Mouse (Mus musculus) forebrain, embryonic 15.5 days (tissue): Measurements from ENCODE around the gene Snx29. TPM values are rescaled to one million over a fixed set of nuclear protein-coding genes. Genes with fewer than 3 reads are reported as not detected.
"Not testable (repeated sequence)": the region's sequence is repeated elsewhere in the genome, so short reads cannot be mapped to it uniquely, and the experiment has no call there.

ENCODE experiments used
- ATAC-seq: fragments of 200-750 bp; cut with Nextera tagmentation; replicated peaks from 2 replicates; pipeline ENCODE4 v1.8.0; 2017; ENCODE audit warnings: mild to moderate bottlenecking, moderate TSS enrichment, moderate library complexity
- H3K27ac ChIP-seq: fragments of 300-500 bp; sonication (generic); replicated peaks from 2 replicates; pipeline ENCODE4 v1.5.1; 2015; ENCODE audit warnings: mild to moderate bottlenecking, inconsistent platforms
- H3K27me3 ChIP-seq: fragments of 300-500 bp; sonication (generic); 2 replicates; pipeline ENCODE4 v1.6.1; 2015; ENCODE audit warnings: inconsistent platforms
- H3K36me3 ChIP-seq: fragments of 300-500 bp; sonication (generic); 2 replicates; pipeline ENCODE4 v1.6.1; 2015; ENCODE audit warnings: mild to moderate bottlenecking, inconsistent platforms
- H3K4me1 ChIP-seq: fragments of 300-500 bp; sonication (generic); 2 replicates; pipeline ENCODE4 v1.6.1; 2015; ENCODE audit warnings: inconsistent platforms
- H3K4me2 ChIP-seq: fragments of 300-500 bp; sonication (generic); replicated peaks from 2 replicates; pipeline ENCODE4 v1.6.1; 2015; ENCODE audit warnings: mild to moderate bottlenecking, inconsistent platforms
- H3K4me3 ChIP-seq: fragments of 300-500 bp; sonication (generic); 2 replicates; pipeline ENCODE4 v1.5.1; 2015; ENCODE audit warnings: mild to moderate bottlenecking, inconsistent platforms
- H3K9ac ChIP-seq: fragments of 300-500 bp; sonication (generic); replicated peaks from 2 replicates; pipeline ENCODE4 v1.6.1; 2015; ENCODE audit warnings: mild to moderate bottlenecking, inconsistent platforms
- H3K9me3 ChIP-seq: fragments of 300-500 bp; sonication (generic); 2 replicates; pipeline ENCODE4 v1.6.1; 2016; ENCODE audit warnings: inconsistent platforms
- WGBS: fragments of 180-500 bp; shearing (Covaris S2); methylation state at CpG from one replicate; pipeline ENCODE4 v1.1.7; 2015; ENCODE audit warnings: mixed read lengths; 5-methylcytosine and 5-hydroxymethylcytosine counted together
- polyA plus RNA-seq: library from polyadenylated mRNA; unstranded; fragments of >200 nt; fragmentation: Nextera tagmentation; extraction: Ambion mirVana; gene quantifications from 2 replicates; pipeline ENCODE4 v1.2.1, GENCODE M21; 2015

Gene Snx29
- polyA plus RNA-seq, 1 experiment from 2014 or later, result 14.1 TPM

- peaks cover 11% of the 10 kb centered on the region for H3K4me1 ChIP-seq
- no peak overlapping the region for H3K27ac ChIP-seq
- no peak for ATAC-seq
- H3K4me2 ChIP-seq, result no peak overlapping the region
- no peaks in the 10 kb centered on the region for H3K27me3 ChIP-seq
- WGBS, result 87% methylated on average over 7 of the region's 7 CpGs
- H3K36me3 ChIP-seq, result no peaks in the 10 kb centered on the region
- H3K9me3 ChIP-seq, result no peaks in the 10 kb centered on the region
- no peak overlapping the region for H3K9ac ChIP-seq
- no peak overlapping the region for H3K4me3 ChIP-seq
Observed at GRCm38 (mm10) chr16:11508341-11508740, 185.6 kb downstream of the Snx29 start.

- Histone ChIP-seq H3K27ac (no peak overlapping the region), H3K27me3 (no peaks in the 10 kb centered on the region), H3K9ac (no peak overlapping the region), H3K4me2 (no peak overlapping the region), H3K9me3 (no peaks in the 10 kb centered on the region), H3K36me3 (no peaks in the 10 kb centered on the region), H3K4me3 (no peak overlapping the region), H3K4me1 (peaks cover 7% of the 10 kb centered on the region; the same call in 1 of the 2 replicates)
- WGBS, result 93% methylated on average over 2 of the region's 2 CpGs
- ATAC-seq, result no peak
Observed at GRCm38 (mm10) chr16:11510416-11510815, 187.7 kb downstream of the Snx29 start.

- H3K4me3 ChIP-seq, result no peak overlapping the region
- H3K36me3 ChIP-seq, result no peaks in the 10 kb centered on the region
- no peak overlapping the region for H3K9ac ChIP-seq
- no peak overlapping the region for H3K4me2 ChIP-seq
- 77% methylated on average over 3 of the region's 3 CpGs for WGBS
- H3K27ac ChIP-seq, result no peak overlapping the region
- H3K27me3 ChIP-seq, result no peaks in the 10 kb centered on the region
- 0 out of 2 replicates have a peak, but pooled peaks cover 2% of the 10 kb centered on the region for H3K4me1 ChIP-seq
- ATAC-seq, result no peak
- no peaks in the 10 kb centered on the region for H3K9me3 ChIP-seq
Observed at GRCm38 (mm10) chr16:11510854-11511253, 188.1 kb downstream of the Snx29 start.

- H3K9ac ChIP-seq, H3K27ac ChIP-seq, H3K27me3 ChIP-seq, H3K36me3 ChIP-seq, H3K4me2 ChIP-seq, H3K4me3 ChIP-seq, H3K4me1 ChIP-seq, H3K9me3 ChIP-seq, ATAC-seq: not testable (repeated sequence)
- WGBS, result 93% methylated on average over 7 of the region's 7 CpGs
Observed at GRCm38 (mm10) chr16:11511696-11512095, 189.0 kb downstream of the Snx29 start.

- Histone ChIP-seq H3K4me1 (peaks cover 5% of the 10 kb centered on the region), H3K27ac (no peak overlapping the region), H3K36me3 (no peaks in the 10 kb centered on the region; the same call in 1 of the 2 replicates), H3K9ac (no peak overlapping the region), H3K4me3 (no peak overlapping the region), H3K4me2 (no peak overlapping the region), H3K9me3 (no peaks in the 10 kb centered on the region), H3K27me3 (no peaks in the 10 kb centered on the region)
- ATAC-seq, result no peak
- 91% methylated on average over 2 of the region's 2 CpGs for WGBS
Observed at GRCm38 (mm10) chr16:11516681-11517080, 194.0 kb downstream of the Snx29 start.

GRCm38 (mm10) chr16:11517385-11517784 is 194.7 kb downstream of the Snx29 start:
- ATAC-seq, result no peak
- H3K9me3 ChIP-seq, result no peaks in the 10 kb centered on the region

GRCm38 (mm10) chr16:11518803-11519498 is 196.2 kb downstream of the Snx29 start:
- Histone ChIP-seq H3K9me3 (no peaks in the 10 kb centered on the region), H3K4me3 (no peak overlapping the region), H3K27ac (no peak overlapping the region), H3K4me2 (no peak overlapping the region), H3K36me3 (no peaks in the 10 kb centered on the region; the same call in 1 of the 2 replicates), H3K4me1 (peaks cover 5% of the 10 kb centered on the region), H3K9ac (no peak overlapping the region), H3K27me3 (no peaks in the 10 kb centered on the region)
- ATAC-seq, result no peak
- 90% methylated on average over 12 of the region's 12 CpGs for WGBS

More at GRCm38 (mm10) chr16:11517385-11517784, 194.7 kb downstream of the Snx29 start:
- Histone ChIP-seq H3K27me3 (no peaks in the 10 kb centered on the region), H3K4me1 (peaks cover 5% of the 10 kb centered on the region), H3K36me3 (no peaks in the 10 kb centered on the region; the same call in 1 of the 2 replicates), H3K9ac (no peak overlapping the region), H3K27ac (no peak overlapping the region), H3K4me3 (no peak overlapping the region), H3K4me2 (no peak overlapping the region)
- WGBS, result 96% methylated on average over 6 of the region's 6 CpGs

GRCm38 (mm10) chr16:11526104-11526786 is 203.5 kb downstream of the Snx29 start:
- no peak overlapping the region for H3K9ac ChIP-seq
- peak; percentile 57 for ATAC-seq
- no peak overlapping the region for H3K4me2 ChIP-seq
- H3K9me3 ChIP-seq, result no peaks in the 10 kb centered on the region
- H3K4me3 ChIP-seq, result no peak overlapping the region
- H3K27me3 ChIP-seq, result no peaks in the 10 kb centered on the region
- H3K36me3 ChIP-seq, result no peaks in the 10 kb centered on the region
- H3K4me1 ChIP-seq, result peaks cover 20% of the 10 kb centered on the region
- 73% methylated on average over 10 of the region's 10 CpGs for WGBS
- peak overlapping the region; percentile 58 for H3K27ac ChIP-seq

- no peak overlapping the region for H3K4me3 ChIP-seq
- H3K9me3 ChIP-seq, result no peaks in the 10 kb centered on the region
- no peak overlapping the region for H3K9ac ChIP-seq
- WGBS, result 79% methylated on average over 10 of the region's 10 CpGs
- ATAC-seq, result peak; percentile 53
- H3K36me3 ChIP-seq, result no peaks in the 10 kb centered on the region
- H3K27me3 ChIP-seq, result no peaks in the 10 kb centered on the region
- H3K4me1 ChIP-seq, result peaks cover 15% of the 10 kb centered on the region
- peak overlapping the region; percentile 39 for H3K27ac ChIP-seq
- no peak overlapping the region for H3K4me2 ChIP-seq
Observed at GRCm38 (mm10) chr16:11526996-11527395, 204.3 kb downstream of the Snx29 start.

- WGBS, result 39% methylated on average over 13 of the region's 13 CpGs
- Histone ChIP-seq H3K4me1 (peaks cover 20% of the 10 kb centered on the region), H3K36me3 (no peaks in the 10 kb centered on the region), H3K4me2 (no peak overlapping the region), H3K9ac (no peak overlapping the region), H3K9me3 (no peaks in the 10 kb centered on the region), H3K4me3 (no peak overlapping the region), H3K27ac (no peak overlapping the region), H3K27me3 (no peaks in the 10 kb centered on the region)
- ATAC-seq, result no peak
Observed at GRCm38 (mm10) chr16:11530466-11531194, 207.9 kb downstream of the Snx29 start.

GRCm38 (mm10) chr16:11531441-11531840 is 208.7 kb downstream of the Snx29 start:
- H3K4me3 ChIP-seq, result no peak overlapping the region
- 87% methylated on average over 7 of the region's 7 CpGs for WGBS
- H3K4me1 ChIP-seq, result peaks cover 15% of the 10 kb centered on the region
- H3K27me3 ChIP-seq, result no peaks in the 10 kb centered on the region
- H3K9ac ChIP-seq, result no peak overlapping the region
- H3K36me3 ChIP-seq, result no peaks in the 10 kb centered on the region
- no peak overlapping the region for H3K4me2 ChIP-seq
- ATAC-seq, result no peak
- no peak overlapping the region for H3K27ac ChIP-seq
- no peaks in the 10 kb centered on the region for H3K9me3 ChIP-seq

- no peak overlapping the region for H3K4me2 ChIP-seq
- H3K4me1 ChIP-seq, result peaks cover 18% of the 10 kb centered on the region
- H3K27ac ChIP-seq, result no peak overlapping the region; the same call in 1 of the 2 replicates
- no peaks in the 10 kb centered on the region for H3K27me3 ChIP-seq
- no peak overlapping the region for H3K4me3 ChIP-seq
- ATAC-seq, result peak; percentile 55
- no peaks in the 10 kb centered on the region for H3K36me3 ChIP-seq
- no peaks in the 10 kb centered on the region for H3K9me3 ChIP-seq
- WGBS, result 57% methylated on average over 8 of the region's 8 CpGs
- H3K9ac ChIP-seq, result no peak overlapping the region
Observed at GRCm38 (mm10) chr16:11532592-11532991, 209.9 kb downstream of the Snx29 start.
